Mouse (Mus musculus) heart, embryonic 10.5 days (tissue): ENCODE data around the gene Olfr525. TPM values are rescaled to one million over a fixed set of nuclear protein-coding genes. Genes with fewer than 3 reads are reported as not detected.

Source experiments
- DNase-seq: peaks from one replicate; pipeline ENCODE4 v3.0.0-alpha.2; 2017; ENCODE audit warnings: low spot score
- H3K27ac ChIP-seq: fragments of 300-500 bp; sonication (generic); 2 replicates; pipeline ENCODE4 v1.5.1; 2016; ENCODE audit warnings: mild to moderate bottlenecking
- H3K27me3 ChIP-seq: fragments of 300-500 bp; sonication (generic); 2 replicates; pipeline ENCODE4 v1.6.1; 2016; ENCODE audit warnings: mild to moderate bottlenecking; ENCODE audit not compliant: poor library complexity, insufficient read depth, severe bottlenecking
- H3K36me3 ChIP-seq: fragments of 300-500 bp; sonication (generic); 2 replicates; pipeline ENCODE4 v1.6.1; 2016; ENCODE audit warnings: mild to moderate bottlenecking, moderate library complexity
- H3K4me1 ChIP-seq: fragments of 300-500 bp; sonication (generic); 2 replicates; pipeline ENCODE4 v1.6.1; 2016; ENCODE audit warnings: mild to moderate bottlenecking
- H3K4me3 ChIP-seq: fragments of 300-500 bp; sonication (generic); 2 replicates; pipeline ENCODE4 v1.5.1; 2016; ENCODE audit warnings: mild to moderate bottlenecking, moderate library complexity
- H3K9me3 ChIP-seq: fragments of 300-500 bp; sonication (generic); 2 replicates; pipeline ENCODE4 v1.6.1; 2016; ENCODE audit warnings: mild to moderate bottlenecking, moderate library complexity
- WGBS: fragments of 180-500 bp; shearing (Covaris S2); methylation state at CpG from one replicate; pipeline ENCODE4 v1.1.7; 2016; 5-methylcytosine and 5-hydroxymethylcytosine counted together
- polyA plus RNA-seq: library from polyadenylated mRNA; unstranded; fragments of >200 nt; fragmentation: Nextera tagmentation; extraction: Ambion mirVana; gene quantifications from 2 replicates; pipeline ENCODE4 v1.2.1, GENCODE M21; 2016

Olfr525 gene
- not detected in 2 replicates for polyA plus RNA-seq

DNA sequence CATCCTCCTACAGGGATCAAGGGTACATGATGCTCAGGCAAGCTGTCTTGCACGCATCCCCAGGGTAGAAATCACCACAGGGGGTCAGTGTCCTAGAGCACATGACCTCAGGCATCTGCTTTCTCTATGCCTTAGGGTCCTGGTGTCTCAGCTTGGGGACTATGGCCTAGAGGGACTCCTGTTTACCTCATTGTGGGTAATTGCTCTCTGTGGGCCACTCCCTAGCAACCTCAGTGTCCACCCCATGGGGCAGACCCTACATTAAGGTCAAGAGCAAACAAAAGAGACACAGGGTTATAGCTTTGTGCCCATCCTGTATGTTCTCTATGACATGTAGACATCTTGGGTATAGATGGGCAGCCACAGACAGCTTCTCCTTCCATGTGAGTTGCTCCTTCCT is at the start of gene Olfr525:
Gene Olfr525, plus strand, starts transcription at position 301 of the 400 bp plus-strand sequence.
- no peaks in the 10 kb centered on the region for H3K36me3 ChIP-seq
- no peaks in the 10 kb centered on the region for H3K27me3 ChIP-seq
- no peaks in the 10 kb centered on the region for H3K9me3 ChIP-seq
- no peak within 1 kb of the TSS for H3K27ac ChIP-seq
- peak; percentile 66 for DNase-seq
- 63% methylated on average over 1 of the region's 1 CpGs for WGBS
- no peaks in the 10 kb centered on the region for H3K4me1 ChIP-seq
- H3K4me3 ChIP-seq, result no peak within 1 kb of the TSS

DNA sequence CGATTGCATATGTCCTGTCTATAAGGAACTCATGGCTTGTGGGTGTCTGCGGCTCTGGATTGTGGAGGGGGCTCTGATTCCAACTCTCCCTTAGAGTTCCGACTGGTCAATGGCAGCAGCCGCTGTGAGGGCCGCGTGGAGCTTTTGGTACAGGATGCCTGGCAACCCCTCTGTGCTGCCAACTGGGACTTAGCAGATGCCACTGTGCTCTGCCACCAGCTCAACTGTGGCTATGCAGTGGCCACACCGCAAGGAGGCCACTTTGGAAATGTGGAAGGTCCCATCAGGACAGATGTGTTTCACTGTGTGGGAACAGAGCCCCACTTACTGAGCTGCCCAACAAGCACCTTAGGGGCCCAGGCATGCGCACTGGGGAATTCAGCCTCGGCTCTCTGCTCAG is 24.9 kb upstream of the Olfr525 start:
- Histone ChIP-seq H3K4me3 (no peak overlapping the region), H3K4me1 (no peaks in the 10 kb centered on the region), H3K36me3 (no peaks in the 10 kb centered on the region), H3K27ac (no peak overlapping the region), H3K27me3 (no peaks in the 10 kb centered on the region), H3K9me3 (no peaks in the 10 kb centered on the region)
- WGBS, result 83% methylated on average over 9 of the region's 9 CpGs
- DNase-seq, result no peak

DNA sequence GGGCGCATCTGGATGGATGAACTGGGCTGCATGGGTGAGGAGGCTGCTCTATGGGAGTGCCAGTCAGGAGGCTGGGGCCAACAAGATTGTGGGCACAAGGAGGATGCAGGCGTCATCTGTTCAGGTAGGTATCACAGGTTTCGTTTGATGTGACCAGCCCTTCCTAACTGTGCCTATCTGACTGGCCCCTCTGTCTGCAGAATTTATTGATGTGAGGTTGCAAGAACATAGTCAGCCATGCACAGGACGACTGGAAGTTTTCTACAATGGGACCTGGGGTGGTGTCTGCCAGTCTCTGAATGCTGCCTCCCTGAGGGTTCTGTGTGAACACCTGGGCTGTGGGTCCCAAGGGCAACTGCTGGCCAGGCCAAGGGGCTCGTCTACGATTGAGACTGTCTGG is 23.8 kb upstream of the Olfr525 start:
- no peaks in the 10 kb centered on the region for H3K36me3 ChIP-seq
- no peaks in the 10 kb centered on the region for H3K27me3 ChIP-seq
- 67% methylated on average over 6 of the region's 6 CpGs for WGBS
- no peaks in the 10 kb centered on the region for H3K4me1 ChIP-seq
- DNase-seq, result no peak
- no peaks in the 10 kb centered on the region for H3K9me3 ChIP-seq
- no peak overlapping the region for H3K27ac ChIP-seq
- H3K4me3 ChIP-seq, result no peak overlapping the region

DNA sequence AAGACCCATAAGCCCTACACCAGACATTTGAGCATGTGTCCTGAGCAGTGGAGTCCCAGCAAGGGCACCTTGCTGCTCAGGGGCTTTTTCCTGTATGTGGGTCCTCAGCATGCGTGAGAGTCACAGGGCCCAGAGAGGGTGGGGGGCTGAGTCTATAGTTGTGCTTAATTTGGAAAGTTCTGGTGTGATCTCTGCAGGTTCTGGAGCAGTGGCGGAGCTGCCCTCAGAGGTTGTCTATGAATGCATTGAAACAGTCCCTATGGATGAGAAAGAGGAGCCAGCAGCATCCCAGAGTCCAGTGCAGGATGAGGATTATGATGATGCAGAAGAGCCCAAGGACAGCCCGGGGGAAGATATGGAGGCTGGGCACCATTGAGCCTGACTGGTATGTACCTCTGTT is 21.2 kb upstream of the Olfr525 start:
- Histone ChIP-seq H3K36me3 (no peaks in the 10 kb centered on the region), H3K27me3 (no peaks in the 10 kb centered on the region), H3K4me1 (no peaks in the 10 kb centered on the region), H3K9me3 (no peaks in the 10 kb centered on the region), H3K4me3 (no peak overlapping the region), H3K27ac (no peak overlapping the region)
- WGBS, result 74% methylated on average over 3 of the region's 3 CpGs
- no peak for DNase-seq

DNA sequence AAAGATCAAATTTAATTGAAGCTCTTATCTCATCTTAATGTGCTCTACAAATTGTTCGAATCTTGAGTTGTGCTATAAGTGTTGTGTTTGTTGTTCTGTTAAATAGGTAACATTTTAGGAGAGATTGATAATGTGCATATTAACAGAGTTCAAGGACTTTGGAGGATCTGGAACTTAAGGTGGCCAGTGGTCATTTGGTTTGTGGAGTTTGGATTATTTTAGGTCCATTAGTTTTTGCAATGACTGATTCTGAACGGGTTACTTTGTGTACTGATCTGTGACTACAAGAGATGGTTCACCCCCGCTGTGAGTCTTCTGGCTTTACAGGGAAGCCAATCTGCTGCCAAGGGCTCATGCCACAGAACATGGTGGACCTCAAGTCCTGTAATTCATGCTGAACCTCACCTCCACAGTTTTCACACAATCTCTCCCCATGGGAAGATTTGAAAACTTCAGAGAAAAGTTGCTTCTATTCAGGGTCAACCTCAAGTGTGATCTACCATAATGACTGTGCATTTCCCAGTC is 735 bp upstream of the Olfr525 start:
- Histone ChIP-seq H3K4me1 (no peaks in the 10 kb centered on the region), H3K36me3 (no peaks in the 10 kb centered on the region), H3K27me3 (no peaks in the 10 kb centered on the region), H3K9me3 (no peaks in the 10 kb centered on the region), H3K27ac (no peak overlapping the region), H3K4me3 (no peak overlapping the region)
- WGBS, result 78% methylated on average over 3 of the region's 3 CpGs
- peak; percentile 58 for DNase-seq

DNA sequence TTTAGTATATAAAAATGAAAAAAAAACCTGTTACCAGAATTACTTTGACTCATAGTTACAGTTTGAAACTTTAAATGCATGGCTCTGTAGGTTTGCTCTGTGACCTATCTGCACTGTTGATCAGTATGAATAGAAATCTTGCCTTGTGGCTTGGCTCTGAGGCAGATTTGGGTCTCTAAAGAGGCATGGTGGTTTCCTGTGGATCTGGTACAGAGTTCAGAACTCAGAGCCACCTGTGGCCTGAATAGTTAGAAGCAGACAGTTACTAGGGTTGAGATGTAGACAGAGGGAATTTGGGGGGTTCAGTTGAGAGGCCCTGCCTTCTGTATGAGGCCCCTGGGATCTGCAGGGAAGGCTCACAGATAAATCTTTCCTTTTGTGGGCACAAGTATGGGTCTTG is 477 bp downstream of the Olfr525 start:
- H3K27ac ChIP-seq, result no peak overlapping the region
- H3K9me3 ChIP-seq, result no peaks in the 10 kb centered on the region
- H3K36me3 ChIP-seq, result no peaks in the 10 kb centered on the region
- no peaks in the 10 kb centered on the region for H3K27me3 ChIP-seq
- no peak overlapping the region for H3K4me3 ChIP-seq
- DNase-seq, result peak; percentile 19
- H3K4me1 ChIP-seq, result no peaks in the 10 kb centered on the region

DNA sequence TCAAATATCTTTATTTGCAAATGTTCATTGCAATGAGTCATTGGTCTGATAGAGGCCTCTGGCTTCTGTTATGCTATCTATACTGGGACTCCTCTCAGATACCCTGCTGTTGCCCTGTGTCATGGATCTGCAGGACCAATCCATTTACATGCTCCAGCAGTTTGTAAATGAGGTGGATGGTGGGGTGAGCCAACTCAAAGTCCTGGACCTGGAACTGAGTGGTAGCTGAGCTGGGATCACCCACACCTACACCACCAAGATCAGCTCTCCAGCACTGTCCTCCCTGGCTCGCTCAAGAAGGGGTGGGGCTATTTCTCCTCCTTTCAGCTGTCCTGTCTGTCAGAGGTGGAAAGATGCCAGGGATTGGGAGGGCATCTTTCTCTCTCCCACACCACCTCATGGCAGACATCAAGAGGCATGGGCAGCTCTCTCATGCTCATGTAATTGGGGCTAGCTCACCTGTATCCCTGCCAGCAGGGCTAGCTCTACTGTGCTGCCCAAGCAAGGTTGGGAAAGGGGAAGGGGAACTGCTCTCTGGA is 9.2 kb downstream of the Olfr525 start:
- H3K27ac ChIP-seq, result no peak overlapping the region
- WGBS, result 67% methylated on average over 1 of the region's 1 CpGs

DNA sequence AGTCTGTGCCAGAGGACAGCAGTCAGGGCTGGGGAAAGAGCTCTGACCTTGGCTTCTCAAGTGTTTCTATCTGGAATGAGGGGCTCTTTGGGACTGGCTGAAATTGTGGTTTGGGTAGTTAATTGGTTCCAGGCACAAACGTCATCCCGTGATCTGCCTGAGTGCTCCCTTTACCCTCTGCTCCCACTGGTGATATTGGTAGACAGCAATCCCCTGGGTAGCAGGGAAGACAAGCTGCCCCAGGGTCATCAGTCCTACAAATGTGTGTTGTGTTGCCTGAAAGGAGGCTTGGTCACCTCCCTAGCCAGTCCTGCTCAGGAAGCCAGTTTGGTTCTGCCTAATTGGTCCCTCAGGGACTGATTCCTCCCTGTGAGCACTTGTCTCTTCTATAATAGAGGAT is 13.1 kb downstream of the Olfr525 start, which contains the start of gene Olfr527:
Gene Olfr527, plus strand, starts transcription at position 301 of the 400 bp plus-strand sequence.
- H3K36me3 ChIP-seq, result no peaks in the 10 kb centered on the region
- no peak for DNase-seq
- no peaks in the 10 kb centered on the region for H3K9me3 ChIP-seq
- H3K27me3 ChIP-seq, result no peaks in the 10 kb centered on the region
- no peaks in the 10 kb centered on the region for H3K4me1 ChIP-seq
- no peak within 1 kb of the TSS for H3K4me3 ChIP-seq
- H3K27ac ChIP-seq, result no peak within 1 kb of the TSS
- 90% methylated on average over 2 of the region's 2 CpGs for WGBS

More for the DNA sequence above, 9.2 kb downstream of the Olfr525 start:
- Histone ChIP-seq H3K36me3 (no peaks in the 10 kb centered on the region), H3K9me3 (no peaks in the 10 kb centered on the region), H3K4me1 (no peaks in the 10 kb centered on the region), H3K27me3 (no peaks in the 10 kb centered on the region), H3K4me3 (no peak overlapping the region)
- peak; percentile 72 for DNase-seq

DNA sequence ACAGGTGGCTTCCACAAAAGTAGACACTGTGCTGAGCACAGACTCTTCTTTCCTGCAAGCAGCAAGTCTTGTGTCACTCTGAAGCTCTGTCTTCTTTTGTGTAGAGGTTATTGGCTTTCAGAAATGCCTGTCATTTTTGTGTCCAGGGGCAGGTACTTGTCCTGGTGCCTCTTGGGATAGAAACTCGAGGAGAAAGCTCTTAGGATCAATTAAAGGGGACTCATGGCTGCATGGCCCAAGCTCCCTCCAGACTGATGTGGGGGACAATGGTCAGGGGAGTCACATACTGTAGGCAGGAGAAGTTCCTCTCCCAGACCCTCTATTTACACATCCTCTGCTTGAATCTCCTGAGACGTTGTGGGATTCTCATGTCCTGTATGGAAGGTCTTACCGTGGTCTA is 40.9 kb downstream of the Olfr525 start, which contains the start of gene Olfr60:
Gene Olfr60, minus strand, starts transcription at position 101 of the 400 bp plus-strand sequence.
- 71% methylated on average over 3 of the region's 3 CpGs for WGBS
- H3K9me3 ChIP-seq, result no peaks in the 10 kb centered on the region
- H3K4me3 ChIP-seq, result no peak within 1 kb of the TSS
- DNase-seq, result no peak
- no peaks in the 10 kb centered on the region for H3K36me3 ChIP-seq
- no peaks in the 10 kb centered on the region for H3K4me1 ChIP-seq
- no peaks in the 10 kb centered on the region for H3K27me3 ChIP-seq
- no peak within 1 kb of the TSS for H3K27ac ChIP-seq

DNA sequence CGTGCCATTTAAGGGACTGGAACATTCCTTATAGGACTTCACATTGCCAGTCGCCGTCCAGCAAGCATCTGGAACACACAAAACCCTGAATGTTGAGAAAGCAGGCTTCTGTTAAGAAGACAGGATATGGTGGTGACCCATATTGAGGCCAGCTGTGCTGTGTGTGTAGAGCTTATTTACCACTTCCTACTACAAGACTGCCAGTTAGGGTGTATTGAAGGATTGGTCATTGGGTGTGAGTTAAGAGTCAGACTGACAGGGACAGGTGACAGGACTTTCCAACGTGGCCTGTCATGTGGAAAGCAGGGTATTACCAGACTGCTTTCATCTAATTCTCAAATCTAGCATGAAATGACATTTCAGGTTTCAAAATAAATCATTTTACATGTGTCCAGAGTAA is 53.6 kb downstream of the Olfr525 start:
- H3K4me3 ChIP-seq, result no peak overlapping the region
- 78% methylated on average over 4 of the region's 4 CpGs for WGBS
- H3K36me3 ChIP-seq, result no peaks in the 10 kb centered on the region
- no peaks in the 10 kb centered on the region for H3K27me3 ChIP-seq
- no peaks in the 10 kb centered on the region for H3K9me3 ChIP-seq
- no peaks in the 10 kb centered on the region for H3K4me1 ChIP-seq
- DNase-seq, result no peak
- H3K27ac ChIP-seq, result no peak overlapping the region

DNA sequence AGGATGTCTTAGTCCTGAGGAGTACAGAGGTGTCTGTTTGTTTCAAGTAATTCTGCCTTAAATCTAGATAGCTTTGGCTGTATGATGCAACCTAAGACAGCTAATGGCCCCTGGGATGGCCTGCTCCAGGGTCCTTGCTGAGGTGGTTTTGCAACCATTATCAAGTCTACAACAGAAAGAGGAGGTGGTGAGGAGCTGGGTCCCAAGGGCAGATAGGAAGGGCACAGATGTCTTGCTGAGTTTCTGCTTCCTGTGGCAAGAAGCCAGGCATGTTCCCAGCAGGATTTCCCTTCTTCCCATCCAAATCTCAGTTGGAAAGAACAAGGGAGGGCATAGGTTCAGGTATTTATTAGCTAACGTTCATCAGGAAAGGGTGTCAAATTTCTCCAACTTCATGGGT is 55.6 kb downstream of the Olfr525 start, which contains the start of gene Olfr530:
Gene Olfr530, minus strand, starts transcription at position 101 of the 400 bp plus-strand sequence.
- WGBS, result 59% methylated on average over 1 of the region's 1 CpGs
- Histone ChIP-seq H3K4me1 (no peaks in the 10 kb centered on the region), H3K36me3 (no peaks in the 10 kb centered on the region), H3K4me3 (no peak within 1 kb of the TSS), H3K9me3 (no peaks in the 10 kb centered on the region), H3K27me3 (no peaks in the 10 kb centered on the region), H3K27ac (no peak within 1 kb of the TSS)
- no peak for DNase-seq

DNA sequence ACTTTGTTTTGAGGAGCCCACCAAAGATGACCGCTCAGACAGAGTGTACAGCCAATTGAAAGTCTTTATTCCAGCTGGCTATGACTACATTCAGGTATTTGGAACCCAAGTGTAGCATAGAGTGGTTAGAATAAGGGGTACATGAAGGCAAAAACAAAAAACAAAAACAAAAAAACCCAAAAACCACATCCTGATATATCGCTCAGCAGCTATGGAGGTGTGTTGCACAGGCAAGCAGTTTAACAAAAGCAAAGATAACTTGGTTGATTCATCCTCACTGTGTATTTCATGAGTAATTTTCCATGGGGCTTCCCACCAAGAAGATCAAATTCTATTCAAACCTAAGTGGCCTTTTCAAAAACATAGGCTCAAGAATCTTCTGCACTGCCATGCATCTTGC is 56.3 kb downstream of the Olfr525 start:
- 95% methylated on average over 2 of the region's 2 CpGs for WGBS
- Histone ChIP-seq H3K36me3 (no peaks in the 10 kb centered on the region), H3K4me3 (no peak overlapping the region), H3K27me3 (no peaks in the 10 kb centered on the region), H3K4me1 (no peaks in the 10 kb centered on the region), H3K27ac (no peak overlapping the region), H3K9me3 (no peaks in the 10 kb centered on the region)
- DNase-seq, result no peak
